Mouse (Mus musculus): Measurements from ENCODE around the gene E2f4. TPM values are rescaled to one million over a fixed set of nuclear protein-coding genes. Genes with fewer than 3 reads are reported as not detected.

Gene E2f4
- 37.3 and 46.7 TPM in 2 replicates for polyA plus RNA-seq (2015; fragmentation: Nextera tagmentation; extraction: Ambion mirVana)

GRCm38 (mm10) chr8:105297511-105298192 lies at the start of gene E2f4:
TSS of gene E2f4 (plus strand) at chr8:105297663.
- Histone ChIP-seq H3K36me3 (ENCODE audit: control insufficient read depth, insufficient read depth, low read length) (peaks cover 25% of the 10 kb centered on the region), H3K4me1 (ENCODE audit: control insufficient read depth, insufficient read depth, low read depth, low read length) (peaks cover 13% of the 10 kb centered on the region), H3K9ac (ENCODE audit: low read depth, low read length) (peak within 1 kb of the TSS; percentile 94), H3K4me3 (ENCODE audit: low read length) (peak within 1 kb of the TSS; percentile 96), H3K27ac (ENCODE audit: low read depth, low read length) (peak within 1 kb of the TSS; percentile 78), H3K4me2 (ENCODE audit: low read length) (peak within 1 kb of the TSS; percentile 85), H3K9me3 (ENCODE audit: control insufficient read depth, low read length) (no peaks in the 10 kb centered on the region), H3K27me3 (replicated peaks; ENCODE audit: control insufficient read depth, insufficient read depth, low read length) (no peaks in the 10 kb centered on the region)
- under 1% methylated on average over 52 of the region's 58 CpGs for WGBS
- ATAC-seq = peak; percentile 90

- Histone ChIP-seq H3K4me1 (ENCODE audit: control insufficient read depth, insufficient read depth, low read depth, low read length) (peaks cover 9% of the 10 kb centered on the region), H3K4me2 (ENCODE audit: low read length) (no peak overlapping the region)
These were observed 45.5 kb upstream of the E2f4 start for GRCm38 (mm10) chr8:105251954-105252353.

GRCm38 (mm10) chr8:105252680-105253537 lies 44.6 kb upstream of the E2f4 start:
- Histone ChIP-seq H3K27ac (ENCODE audit: low read depth, low read length) (no peak overlapping the region), H3K4me2 (ENCODE audit: low read length) (no peak overlapping the region), H3K4me3 (ENCODE audit: low read length) (no peak overlapping the region), H3K9ac (ENCODE audit: low read depth, low read length) (no peak overlapping the region), H3K9me3 (ENCODE audit: control insufficient read depth, low read length) (no peaks in the 10 kb centered on the region), H3K36me3 (ENCODE audit: control insufficient read depth, insufficient read depth, low read length) (peaks cover 14% of the 10 kb centered on the region), H3K4me1 (ENCODE audit: control insufficient read depth, insufficient read depth, low read depth, low read length) (peaks cover 9% of the 10 kb centered on the region), H3K27me3 (replicated peaks; ENCODE audit: control insufficient read depth, insufficient read depth, low read length) (peaks cover 9% of the 10 kb centered on the region)
- ATAC-seq = no peak
- 93% methylated on average over 10 of the region's 10 CpGs for WGBS

More at GRCm38 (mm10) chr8:105251954-105252353, 45.5 kb upstream of the E2f4 start:
- Histone ChIP-seq H3K9ac (ENCODE audit: low read depth, low read length) (no peak overlapping the region), H3K27ac (ENCODE audit: low read depth, low read length) (no peak overlapping the region), H3K36me3 (ENCODE audit: control insufficient read depth, insufficient read depth, low read length) (peaks cover 14% of the 10 kb centered on the region), H3K27me3 (replicated peaks; ENCODE audit: control insufficient read depth, insufficient read depth, low read length) (0 out of 2 replicates have a peak, but pooled peaks cover 3% of the 10 kb centered on the region), H3K4me3 (ENCODE audit: low read length) (no peak overlapping the region), H3K9me3 (ENCODE audit: control insufficient read depth, low read length) (no peaks in the 10 kb centered on the region)
- 92% methylated on average over 6 of the region's 6 CpGs for WGBS
- no peak for ATAC-seq

- peaks cover 12% of the 10 kb centered on the region for H3K36me3 ChIP-seq (ENCODE audit: control insufficient read depth, insufficient read depth, low read length)
- WGBS = 31% methylated on average over 20 of the region's 20 CpGs
- H3K4me3 ChIP-seq (ENCODE audit: low read length) = peak overlapping the region; percentile 61
- H3K27me3 ChIP-seq (replicated peaks; ENCODE audit: control insufficient read depth, insufficient read depth, low read length) = peaks cover 17% of the 10 kb centered on the region
- peak; percentile 25; the same call in 1 of the 2 replicates for ATAC-seq
- H3K9ac ChIP-seq (ENCODE audit: low read depth, low read length) = peak overlapping the region; percentile 76; the same call in 1 of the 2 replicates
- peaks cover 12% of the 10 kb centered on the region for H3K4me1 ChIP-seq (ENCODE audit: control insufficient read depth, insufficient read depth, low read depth, low read length)
- no peaks in the 10 kb centered on the region for H3K9me3 ChIP-seq (ENCODE audit: control insufficient read depth, low read length)
- no peak overlapping the region for H3K27ac ChIP-seq (ENCODE audit: low read depth, low read length)
- H3K4me2 ChIP-seq (ENCODE audit: low read length) = peak overlapping the region; percentile 95
These were observed 43.7 kb upstream of the E2f4 start for GRCm38 (mm10) chr8:105253766-105254151.

- H3K27me3 ChIP-seq (replicated peaks; ENCODE audit: control insufficient read depth, insufficient read depth, low read length) = peaks cover 21% of the 10 kb centered on the region
- under 1% methylated on average over 70 of the region's 74 CpGs for WGBS
These were observed 43.1 kb upstream of the E2f4 start for GRCm38 (mm10) chr8:105254152-105254965.

GRCm38 (mm10) chr8:105254966-105255350 lies 42.5 kb upstream of the E2f4 start, which contains the start of gene B3gnt9:
TSS of gene B3gnt9 (minus strand) at chr8:105255153.
- H3K4me1 ChIP-seq (ENCODE audit: control insufficient read depth, insufficient read depth, low read depth, low read length) = peaks cover 22% of the 10 kb centered on the region
- H3K27ac ChIP-seq (ENCODE audit: low read depth, low read length) = peak within 1 kb of the TSS; percentile 69
- peak; percentile 25 for ATAC-seq
- H3K4me3 ChIP-seq (ENCODE audit: low read length) = peak within 1 kb of the TSS; percentile 61
- peak within 1 kb of the TSS; percentile 76 for H3K9ac ChIP-seq (ENCODE audit: low read depth, low read length)
- WGBS = 1% methylated on average over 14 of the region's 14 CpGs
- H3K27me3 ChIP-seq (replicated peaks; ENCODE audit: control insufficient read depth, insufficient read depth, low read length) = peaks cover 22% of the 10 kb centered on the region
- peak within 1 kb of the TSS; percentile 95 for H3K4me2 ChIP-seq (ENCODE audit: low read length)
- no peaks in the 10 kb centered on the region for H3K9me3 ChIP-seq (ENCODE audit: control insufficient read depth, low read length)
- peaks cover 5% of the 10 kb centered on the region for H3K36me3 ChIP-seq (ENCODE audit: control insufficient read depth, insufficient read depth, low read length)

More at GRCm38 (mm10) chr8:105254152-105254965, 43.1 kb upstream of the E2f4 start:
- Histone ChIP-seq H3K9ac (ENCODE audit: low read depth, low read length) (peak overlapping the region; percentile 76), H3K4me1 (ENCODE audit: control insufficient read depth, insufficient read depth, low read depth, low read length) (peaks cover 18% of the 10 kb centered on the region), H3K4me2 (ENCODE audit: low read length) (peak overlapping the region; percentile 95), H3K4me3 (ENCODE audit: low read length) (peak overlapping the region; percentile 61), H3K36me3 (ENCODE audit: control insufficient read depth, insufficient read depth, low read length) (peaks cover 8% of the 10 kb centered on the region), H3K9me3 (ENCODE audit: control insufficient read depth, low read length) (no peaks in the 10 kb centered on the region), H3K27ac (ENCODE audit: low read depth, low read length) (peak overlapping the region; percentile 69)
- peak; percentile 81 for ATAC-seq

- WGBS = 69% methylated on average over 7 of the region's 7 CpGs
- H3K27me3 ChIP-seq (replicated peaks; ENCODE audit: control insufficient read depth, insufficient read depth, low read length) = peaks cover 36% of the 10 kb centered on the region
These were observed 39.9 kb upstream of the E2f4 start for GRCm38 (mm10) chr8:105257318-105258114.

More at GRCm38 (mm10) chr8:105257318-105258114, 39.9 kb upstream of the E2f4 start:
- Histone ChIP-seq H3K9ac (ENCODE audit: low read depth, low read length) (no peak overlapping the region), H3K27ac (ENCODE audit: low read depth, low read length) (no peak overlapping the region), H3K4me1 (ENCODE audit: control insufficient read depth, insufficient read depth, low read depth, low read length) (peaks cover 23% of the 10 kb centered on the region), H3K36me3 (ENCODE audit: control insufficient read depth, insufficient read depth, low read length) (no peaks in the 10 kb centered on the region), H3K9me3 (ENCODE audit: control insufficient read depth, low read length) (no peaks in the 10 kb centered on the region), H3K4me2 (ENCODE audit: low read length) (no peak overlapping the region), H3K4me3 (ENCODE audit: low read length) (no peak overlapping the region)
- ATAC-seq = no peak

Data from hindbrain, embryonic 16.5 days (tissue).